Mouse (Mus musculus): ENCODE results near the gene Kmt2d.
"Not testable (repeated sequence)": the region's sequence is repeated elsewhere in the genome, so short reads cannot be mapped to it uniquely, and the experiment has no call there.

Kmt2d gene

DNA sequence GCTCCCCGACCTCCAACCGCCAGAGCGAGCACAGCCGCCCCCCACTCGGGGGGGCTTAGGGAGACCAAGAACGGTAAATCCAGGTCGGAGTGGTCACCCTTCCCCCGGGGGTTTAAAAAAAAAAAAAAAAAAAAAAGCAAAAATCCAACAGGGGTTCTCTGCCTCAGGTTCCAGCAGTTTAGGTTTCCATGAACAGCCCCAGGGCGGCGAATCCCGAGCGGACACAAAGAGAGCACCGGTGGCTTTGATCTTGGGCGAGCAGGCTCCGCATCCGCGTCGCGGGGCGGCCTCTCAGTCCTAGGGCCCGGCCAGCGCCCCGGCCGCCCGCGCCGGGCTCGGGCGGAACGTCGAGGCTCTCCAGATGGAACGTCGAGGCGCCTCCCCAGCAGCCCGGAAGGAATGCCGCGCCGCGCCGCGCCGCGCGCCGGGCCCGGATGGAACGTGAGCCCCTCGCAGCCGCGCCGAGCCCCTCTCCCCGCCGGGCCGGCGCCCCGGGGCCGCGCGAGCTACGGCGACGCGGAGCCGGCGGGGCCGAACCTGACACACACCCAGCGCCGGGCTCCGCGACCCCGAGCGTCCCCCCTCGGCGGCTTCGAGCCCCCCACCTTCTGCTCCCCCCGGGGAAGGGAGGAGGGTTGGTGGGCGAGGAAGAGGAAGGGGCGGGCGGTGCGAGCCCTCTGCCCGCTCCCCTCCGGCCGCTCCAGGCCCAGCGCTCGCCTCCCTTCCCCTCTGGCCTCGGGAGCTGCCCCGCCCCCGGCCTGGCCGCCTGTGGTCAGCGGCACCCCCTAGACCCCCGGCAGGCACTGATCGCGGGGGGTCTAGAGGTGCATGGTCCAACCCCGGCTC, at the start of gene Kmt2d:
TSS of gene Kmt2d (minus strand) at position 135 of the 846 bp plus-strand sequence.
- no peak for DNase-seq (ENCODE audit: inconsistent age in 2 of 2, low spot score in 1 of 2)

DNA sequence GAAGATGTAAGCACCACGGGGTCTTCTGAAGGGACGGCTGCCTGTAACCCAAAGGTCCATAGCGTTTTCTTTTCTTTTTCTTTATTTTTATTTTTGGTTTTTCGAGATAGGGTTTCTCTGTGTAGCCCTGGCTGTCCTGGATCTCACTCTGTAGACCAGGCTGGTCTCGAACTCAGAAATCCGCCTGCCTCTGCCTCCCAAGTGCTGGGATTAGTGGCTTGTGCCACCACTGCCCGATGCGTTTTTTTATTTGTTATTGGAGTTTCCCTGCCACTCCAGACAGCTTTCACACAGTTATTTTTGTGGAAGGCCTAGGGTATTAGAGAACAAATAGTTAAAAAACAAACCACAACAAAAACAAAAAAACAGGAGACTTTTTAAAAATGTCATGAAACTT, 47.5 kb upstream of the Kmt2d start:
- not testable (repeated sequence) for DNase-seq (ENCODE audit: inconsistent age in 2 of 2, low spot score in 1 of 2)

DNA sequence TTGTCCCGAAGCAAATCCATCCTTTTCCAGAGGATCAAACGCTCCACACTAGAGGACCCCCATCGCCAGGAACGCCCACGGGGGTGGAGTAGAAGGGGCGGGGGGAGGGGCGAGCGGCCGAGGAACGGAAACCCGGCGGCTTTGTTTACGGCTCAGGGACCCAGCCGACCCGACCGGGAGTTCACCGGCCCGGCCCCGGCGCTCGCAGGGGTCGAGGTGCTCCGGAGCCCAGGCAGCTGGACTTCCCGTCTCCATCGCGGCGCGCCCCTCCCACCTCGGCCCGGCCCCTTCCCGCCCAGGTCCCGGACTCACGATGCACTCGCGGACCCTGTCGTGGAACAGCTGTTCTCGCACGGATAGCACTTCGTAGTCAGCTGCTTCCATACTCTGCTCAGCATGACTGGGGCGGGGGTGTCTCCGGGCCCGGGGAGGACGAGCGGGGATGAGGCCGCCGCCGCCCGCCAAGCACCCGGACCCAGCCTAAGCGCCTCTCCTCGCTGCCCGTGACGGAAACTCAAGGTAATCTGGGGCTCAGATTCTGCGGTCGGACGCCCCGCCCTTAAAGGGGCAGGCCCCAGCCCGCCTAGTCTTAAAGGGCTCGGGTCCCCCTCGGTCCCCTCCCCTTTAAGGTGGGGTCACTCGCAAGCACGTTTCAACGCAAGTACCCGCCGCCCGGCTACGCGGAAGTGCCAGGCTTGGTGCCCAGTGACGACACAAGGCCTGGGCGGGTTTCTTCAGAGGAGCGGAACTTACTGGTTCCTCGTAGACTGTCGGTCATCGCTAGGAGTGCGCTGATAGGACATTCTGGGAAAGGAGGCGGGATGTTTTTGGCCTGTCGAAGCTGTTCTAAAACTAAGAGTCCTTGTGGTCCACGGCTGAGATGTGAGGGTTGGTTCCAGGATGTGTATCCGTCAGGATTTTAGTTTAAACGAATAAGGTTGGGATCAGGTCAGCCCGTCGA, 46.8 kb upstream of the Kmt2d start, which contains the start of gene Lmbr1l:
TSS of gene Lmbr1l (minus strand) at position 694 of the 961 bp plus-strand sequence.
- DNase-seq (ENCODE audit: inconsistent age in 2 of 2, low spot score in 1 of 2) = peak; percentile 100

- DNase-seq (ENCODE audit: inconsistent age in 2 of 2, low spot score in 1 of 2) = peak; percentile 42 to 82
Measured at GRCm38 (mm10) chr15:98917091-98917490, 46.1 kb upstream of the Kmt2d start.

DNA sequence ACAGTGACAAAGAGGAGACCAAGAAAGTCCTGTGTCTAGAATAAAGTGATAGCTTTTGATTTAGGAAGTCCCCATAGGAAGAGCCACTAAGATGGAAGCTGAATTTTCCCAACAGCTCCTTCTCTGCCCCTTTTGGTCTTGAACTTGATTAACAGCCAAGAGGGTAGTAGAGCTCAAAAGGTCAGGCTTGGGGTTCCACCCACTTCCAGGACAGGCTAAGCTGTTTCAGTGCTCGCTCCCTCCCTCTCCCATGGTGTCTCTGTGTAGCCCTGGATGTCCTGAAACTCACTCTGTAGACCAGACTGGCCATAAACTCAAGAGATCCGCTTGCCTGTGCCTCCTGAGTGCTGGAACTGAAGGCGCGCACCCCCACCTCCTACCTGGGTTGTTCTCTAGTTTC, 45.0 kb upstream of the Kmt2d start:
- DNase-seq (ENCODE audit: inconsistent age in 2 of 2, low spot score in 1 of 2) = no peak

DNA sequence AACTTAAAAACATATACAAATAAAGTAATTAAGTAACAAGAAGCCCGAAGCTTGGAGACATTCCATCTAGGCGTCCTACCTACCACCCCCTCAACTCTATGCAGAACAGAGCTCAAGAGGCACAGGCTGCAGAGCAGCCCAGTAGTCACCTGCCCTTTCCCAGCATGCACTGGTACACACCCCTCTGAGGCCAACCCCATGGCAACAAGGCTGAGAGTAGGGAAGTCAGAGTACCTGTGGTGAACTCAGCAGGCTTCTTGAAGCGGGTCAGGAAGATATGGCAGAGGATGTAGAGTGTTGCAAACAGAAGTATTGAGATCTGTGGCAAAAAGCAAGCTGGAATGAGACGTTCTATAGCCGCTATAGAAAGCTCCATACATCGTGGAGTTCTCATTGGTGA, 43.9 kb upstream of the Kmt2d start:
- DNase-seq (ENCODE audit: inconsistent age in 2 of 2, low spot score in 1 of 2) = no peak

GRCm38 (mm10) chr15:98904692-98905091, 33.7 kb upstream of the Kmt2d start:
- peak in 1 of 2 experiments; percentile 64 for DNase-seq (ENCODE audit: inconsistent age in 2 of 2, low spot score in 1 of 2)

- no peak for DNase-seq (ENCODE audit: inconsistent age in 2 of 2, low spot score in 1 of 2)
Measured at GRCm38 (mm10) chr15:98902600-98902999, 31.6 kb upstream of the Kmt2d start.

GRCm38 (mm10) chr15:98901530-98901929, 30.5 kb upstream of the Kmt2d start:
- DNase-seq (ENCODE audit: inconsistent age in 2 of 2, low spot score in 1 of 2) = no peak

DNA sequence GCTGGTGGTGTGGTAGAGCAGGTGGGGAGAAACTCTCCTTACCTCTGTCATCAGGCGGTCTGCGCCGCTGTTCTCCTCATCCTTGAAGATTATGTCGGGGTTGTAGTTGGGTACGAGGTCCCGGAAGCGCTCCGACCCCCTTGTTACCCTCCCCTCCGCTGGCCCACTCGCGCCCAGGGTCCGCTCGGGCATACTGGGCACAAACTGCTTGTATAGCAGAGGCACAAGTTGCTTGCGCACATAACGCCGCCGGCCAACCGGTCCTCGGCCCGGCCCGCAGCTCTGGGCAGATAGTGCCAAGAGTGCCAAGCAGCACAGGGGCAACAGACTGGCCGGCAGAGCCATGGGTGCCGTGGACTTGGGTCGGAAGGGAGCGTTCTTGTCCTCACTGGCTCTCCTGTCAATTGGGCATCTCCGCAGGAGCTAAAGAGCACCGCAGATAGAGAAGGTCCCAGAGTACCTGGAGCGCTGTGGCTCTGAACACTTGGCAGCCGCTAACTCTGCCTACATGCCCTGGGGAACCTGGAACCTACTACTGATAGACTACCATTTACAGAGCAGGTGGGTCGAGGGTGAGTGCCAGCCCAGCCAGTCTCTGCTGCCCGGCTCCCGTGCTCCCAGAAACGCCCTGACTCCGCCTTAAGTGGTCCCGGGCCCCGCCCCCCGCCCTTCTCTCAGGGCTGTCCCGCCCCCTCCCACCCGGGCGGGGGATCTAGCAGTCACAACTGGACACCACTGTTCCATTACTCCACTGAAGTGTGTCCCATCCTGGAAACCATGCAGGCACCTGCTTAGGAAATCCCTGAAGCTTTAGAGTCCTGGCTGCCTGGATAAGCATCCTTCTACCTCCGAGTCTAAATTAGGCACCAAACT, 27.2 kb upstream of the Kmt2d start, which contains the start of gene Dhh:
TSS of gene Dhh (minus strand) at position 613 of the 873 bp plus-strand sequence.
- peak; percentile 43 to 70 for DNase-seq (ENCODE audit: inconsistent age in 2 of 2, low spot score in 1 of 2)

GRCm38 (mm10) chr15:98897495-98897894, 26.5 kb upstream of the Kmt2d start:
- DNase-seq (ENCODE audit: inconsistent age in 2 of 2, low spot score in 1 of 2) = peak in 1 of 2 experiments; percentile 51

- DNase-seq (ENCODE audit: inconsistent age in 2 of 2, low spot score in 1 of 2) = peak; percentile 68 to 91
Measured at GRCm38 (mm10) chr15:98895635-98896589, 24.9 kb upstream of the Kmt2d start.

GRCm38 (mm10) chr15:98894746-98895634, 24.0 kb upstream of the Kmt2d start:
- no peak for DNase-seq (ENCODE audit: inconsistent age in 2 of 2, low spot score in 1 of 2)

- peak; percentile 60 to 84 for DNase-seq (ENCODE audit: inconsistent age in 2 of 2, low spot score in 1 of 2)
Measured at GRCm38 (mm10) chr15:98893940-98894745, 23.1 kb upstream of the Kmt2d start, which contains the start of gene Rhebl1. Gene Rhebl1, minus strand, starts transcription at chr15:98894540.

DNA sequence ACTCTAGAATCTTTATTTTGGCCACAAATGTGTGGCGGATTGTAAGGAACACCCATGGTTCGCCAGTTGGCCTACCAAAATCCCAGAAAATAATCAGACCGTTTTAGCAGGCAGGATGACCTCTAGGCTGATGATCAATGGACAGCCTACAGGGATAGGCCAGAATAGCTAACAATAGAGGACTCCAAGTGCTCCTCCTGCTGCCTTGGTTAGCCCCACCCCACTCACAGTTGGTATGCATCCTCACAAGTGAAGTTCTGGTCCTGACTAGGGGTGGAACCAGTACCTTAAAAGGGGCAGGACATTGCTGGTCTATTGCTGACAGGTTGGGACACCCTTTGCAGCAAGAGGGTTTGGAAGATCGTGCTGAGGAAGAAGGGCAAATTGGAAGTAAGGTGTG, 22.0 kb upstream of the Kmt2d start:
- DNase-seq (ENCODE audit: inconsistent age in 2 of 2, low spot score in 1 of 2) = no peak

GRCm38 (mm10) chr15:98891907-98892606, 21.1 kb upstream of the Kmt2d start:
- peak; percentile 73 to 91 for DNase-seq (ENCODE audit: inconsistent age in 2 of 2, low spot score in 1 of 2)

Measured in adrenal gland, adult (tissue).